Mouse (Mus musculus) midbrain, embryonic 12.5 days (tissue): Measurements from ENCODE around the gene Mef2b. TPM values are rescaled to one million over a fixed set of nuclear protein-coding genes. Genes with fewer than 3 reads are reported as not detected.

ENCODE experiments used
- ATAC-seq: fragments of 200-750 bp; cut with Nextera tagmentation; 2 replicates; pipeline ENCODE4 v1.8.0; 2017; ENCODE audit warnings: low read depth, moderate TSS enrichment, moderate library complexity; ENCODE audit not compliant: low FRiP score
- H3K27ac ChIP-seq: fragments of 300-500 bp; sonication (generic); replicated peaks from 2 replicates; pipeline ENCODE4 v1.5.1; 2016; ENCODE audit warnings: mild to moderate bottlenecking
- H3K27me3 ChIP-seq: fragments of 300-500 bp; sonication (generic); 2 replicates; pipeline ENCODE4 v1.6.1; 2016; ENCODE audit warnings: mild to moderate bottlenecking
- H3K36me3 ChIP-seq: fragments of 300-500 bp; sonication (generic); 2 replicates; pipeline ENCODE4 v1.6.1; 2016
- H3K4me1 ChIP-seq: fragments of 300-500 bp; sonication (generic); 2 replicates; pipeline ENCODE4 v1.6.1; 2016
- H3K4me2 ChIP-seq: fragments of 300-500 bp; sonication (generic); replicated peaks from 2 replicates; pipeline ENCODE4 v1.6.1; 2016; ENCODE audit warnings: mild to moderate bottlenecking, moderate library complexity
- H3K4me3 ChIP-seq: fragments of 300-500 bp; sonication (generic); 2 replicates; pipeline ENCODE4 v1.5.1; 2016; ENCODE audit warnings: mild to moderate bottlenecking
- H3K9ac ChIP-seq: fragments of 300-500 bp; sonication (generic); replicated peaks from 2 replicates; pipeline ENCODE4 v1.6.1; 2016; ENCODE audit warnings: mild to moderate bottlenecking, moderate library complexity
- H3K9me3 ChIP-seq: fragments of 300-500 bp; sonication (generic); 2 replicates; pipeline ENCODE4 v1.6.1; 2016; ENCODE audit warnings: mild to moderate bottlenecking
- WGBS: fragments of 180-500 bp; shearing (Covaris S2); methylation state at CpG from one replicate; pipeline ENCODE4 v1.1.7; 2016; 5-methylcytosine and 5-hydroxymethylcytosine counted together
- polyA plus RNA-seq: library from polyadenylated mRNA; unstranded; fragments of >200 nt; fragmentation: Nextera tagmentation; extraction: Ambion mirVana; gene quantifications from 2 replicates; pipeline ENCODE4 v1.2.1, GENCODE M21; 2016

Gene Mef2b
- polyA plus RNA-seq, 1 experiment from 2014 or later, result 0.19 TPM

GRCm38 (mm10) chr8:70170116-70170515 is 30.6 kb downstream of the Mef2b start:
- H3K36me3 ChIP-seq, result no peaks in the 10 kb centered on the region
- WGBS, result 81% methylated on average over 3 of the region's 3 CpGs
- no peaks in the 10 kb centered on the region for H3K9me3 ChIP-seq
- H3K27me3 ChIP-seq, result peaks cover 28% of the 10 kb centered on the region
- H3K4me2 ChIP-seq, result no peak overlapping the region
- H3K9ac ChIP-seq, result no peak overlapping the region
- ATAC-seq, result no peak
- H3K27ac ChIP-seq, result no peak overlapping the region
- H3K4me3 ChIP-seq, result no peak overlapping the region
- peaks cover 24% of the 10 kb centered on the region for H3K4me1 ChIP-seq

- H3K27me3 ChIP-seq, result peaks cover 21% of the 10 kb centered on the region
- no peak overlapping the region for H3K4me2 ChIP-seq
- H3K9me3 ChIP-seq, result no peaks in the 10 kb centered on the region
- 83% methylated on average over 3 of the region's 3 CpGs for WGBS
- H3K9ac ChIP-seq, result no peak overlapping the region
- no peak for ATAC-seq
- H3K4me3 ChIP-seq, result no peak overlapping the region
- no peak overlapping the region for H3K27ac ChIP-seq
- no peaks in the 10 kb centered on the region for H3K36me3 ChIP-seq
- peaks cover 24% of the 10 kb centered on the region for H3K4me1 ChIP-seq
Observed at GRCm38 (mm10) chr8:70170748-70171147, 31.2 kb downstream of the Mef2b start.

GRCm38 (mm10) chr8:70171240-70171639 is 31.7 kb downstream of the Mef2b start:
- Histone ChIP-seq H3K4me2 (no peak overlapping the region), H3K9me3 (no peaks in the 10 kb centered on the region), H3K36me3 (no peaks in the 10 kb centered on the region), H3K9ac (no peak overlapping the region), H3K4me3 (no peak overlapping the region), H3K27ac (no peak overlapping the region), H3K4me1 (peaks cover 24% of the 10 kb centered on the region), H3K27me3 (peaks cover 17% of the 10 kb centered on the region)
- no peak for ATAC-seq
- WGBS, result 88% methylated on average over 7 of the region's 7 CpGs

GRCm38 (mm10) chr8:70172043-70172681 is 32.7 kb downstream of the Mef2b start, which contains the start of gene Tmem161a:
Tmem161a (plus strand) TSS chr8:70172356.
- peak within 1 kb of the TSS; percentile 78 for H3K9ac ChIP-seq
- H3K4me1 ChIP-seq, result peaks cover 16% of the 10 kb centered on the region
- H3K27ac ChIP-seq, result no peak within 1 kb of the TSS; the same call in 1 of the 2 replicates
- H3K36me3 ChIP-seq, result peaks cover 6% of the 10 kb centered on the region
- WGBS, result 2% methylated on average over 27 of the region's 27 CpGs
- peaks cover 9% of the 10 kb centered on the region; the same call in 1 of the 2 replicates for H3K27me3 ChIP-seq
- H3K4me2 ChIP-seq, result peak within 1 kb of the TSS; percentile 56
- H3K9me3 ChIP-seq, result no peaks in the 10 kb centered on the region
- H3K4me3 ChIP-seq, result peak within 1 kb of the TSS; percentile 70
- ATAC-seq, result peak; percentile 99

- Histone ChIP-seq H3K9ac (0 out of 2 replicates have a peak overlapping the region, but pooled peaks have one; percentile 6), H3K4me2 (peak overlapping the region; percentile 56; the same call in 1 of the 2 replicates)
Observed at GRCm38 (mm10) chr8:70173320-70173719, 33.8 kb downstream of the Mef2b start.

GRCm38 (mm10) chr8:70174079-70174478 is 34.6 kb downstream of the Mef2b start:
- H3K4me2 ChIP-seq, result no peak overlapping the region
- 92% methylated on average over 7 of the region's 7 CpGs for WGBS
- H3K4me3 ChIP-seq, result no peak overlapping the region
- H3K4me1 ChIP-seq, result peaks cover 16% of the 10 kb centered on the region
- no peak for ATAC-seq
- no peak overlapping the region for H3K27ac ChIP-seq
- peaks cover 21% of the 10 kb centered on the region for H3K36me3 ChIP-seq
- H3K9me3 ChIP-seq, result no peaks in the 10 kb centered on the region
- no peaks in the 10 kb centered on the region for H3K27me3 ChIP-seq
- 0 out of 2 replicates have a peak overlapping the region, but pooled peaks have one; percentile 17 for H3K9ac ChIP-seq

More at GRCm38 (mm10) chr8:70173320-70173719, 33.8 kb downstream of the Mef2b start:
- H3K9me3 ChIP-seq, result no peaks in the 10 kb centered on the region
- 0 out of 2 replicates have a peak, but pooled peaks cover 2% of the 10 kb centered on the region for H3K27me3 ChIP-seq
- WGBS, result 87% methylated on average over 5 of the region's 5 CpGs
- H3K36me3 ChIP-seq, result peaks cover 13% of the 10 kb centered on the region
- H3K27ac ChIP-seq, result no peak overlapping the region
- H3K4me3 ChIP-seq, result no peak overlapping the region
- peaks cover 16% of the 10 kb centered on the region for H3K4me1 ChIP-seq
- ATAC-seq, result no peak

GRCm38 (mm10) chr8:70178231-70178630 is 38.7 kb downstream of the Mef2b start:
- Histone ChIP-seq H3K9ac (no peak overlapping the region), H3K4me3 (no peak overlapping the region), H3K36me3 (peaks cover 38% of the 10 kb centered on the region), H3K9me3 (no peaks in the 10 kb centered on the region), H3K4me2 (no peak overlapping the region), H3K27me3 (no peaks in the 10 kb centered on the region), H3K27ac (no peak overlapping the region), H3K4me1 (peaks cover 8% of the 10 kb centered on the region; the same call in 1 of the 2 replicates)
- 92% methylated on average over 2 of the region's 2 CpGs for WGBS
- no peak for ATAC-seq

- Histone ChIP-seq H3K9me3 (no peaks in the 10 kb centered on the region), H3K4me3 (no peak overlapping the region), H3K4me2 (no peak overlapping the region), H3K36me3 (peaks cover 38% of the 10 kb centered on the region), H3K9ac (no peak overlapping the region), H3K27ac (no peak overlapping the region), H3K27me3 (no peaks in the 10 kb centered on the region), H3K4me1 (peaks cover 3% of the 10 kb centered on the region; the same call in 1 of the 2 replicates)
- no peak for ATAC-seq
- WGBS, result 96% methylated on average over 4 of the region's 4 CpGs
Observed at GRCm38 (mm10) chr8:70179082-70179481, 39.6 kb downstream of the Mef2b start.

- H3K9ac ChIP-seq, result no peak overlapping the region
- no peak for ATAC-seq
- WGBS, result 84% methylated on average over 15 of the region's 16 CpGs
Observed at GRCm38 (mm10) chr8:70181212-70181902, 41.8 kb downstream of the Mef2b start.

GRCm38 (mm10) chr8:70181903-70182252 is 42.4 kb downstream of the Mef2b start:
- no peak overlapping the region for H3K4me3 ChIP-seq
- H3K36me3 ChIP-seq, result peaks cover 35% of the 10 kb centered on the region
- no peak overlapping the region for H3K9ac ChIP-seq
- H3K27me3 ChIP-seq, result no peaks in the 10 kb centered on the region
- no peak overlapping the region for H3K27ac ChIP-seq
- no peaks in the 10 kb centered on the region for H3K4me1 ChIP-seq
- ATAC-seq, result no peak
- no peak overlapping the region for H3K4me2 ChIP-seq
- 54% methylated on average over 2 of the region's 2 CpGs for WGBS
- H3K9me3 ChIP-seq, result no peaks in the 10 kb centered on the region

More at GRCm38 (mm10) chr8:70181212-70181902, 41.8 kb downstream of the Mef2b start:
- no peaks in the 10 kb centered on the region for H3K27me3 ChIP-seq
- no peak overlapping the region for H3K27ac ChIP-seq
- no peaks in the 10 kb centered on the region for H3K9me3 ChIP-seq
- H3K4me1 ChIP-seq, result no peaks in the 10 kb centered on the region
- H3K4me2 ChIP-seq, result no peak overlapping the region
- peaks cover 38% of the 10 kb centered on the region for H3K36me3 ChIP-seq
- H3K4me3 ChIP-seq, result no peak overlapping the region

GRCm38 (mm10) chr8:70183194-70183593 is 43.7 kb downstream of the Mef2b start:
- no peaks in the 10 kb centered on the region for H3K27me3 ChIP-seq
- ATAC-seq, result no peak
- H3K9ac ChIP-seq, result no peak overlapping the region
- H3K9me3 ChIP-seq, result no peaks in the 10 kb centered on the region
- H3K27ac ChIP-seq, result no peak overlapping the region
- H3K4me3 ChIP-seq, result no peak overlapping the region
- WGBS, result 84% methylated on average over 4 of the region's 4 CpGs
- H3K4me2 ChIP-seq, result no peak overlapping the region
- peaks cover 26% of the 10 kb centered on the region for H3K36me3 ChIP-seq
- no peaks in the 10 kb centered on the region for H3K4me1 ChIP-seq

GRCm38 (mm10) chr8:70188707-70189106 is 49.2 kb downstream of the Mef2b start:
- Histone ChIP-seq H3K4me2 (no peak overlapping the region), H3K9me3 (no peaks in the 10 kb centered on the region), H3K4me3 (no peak overlapping the region), H3K9ac (no peak overlapping the region), H3K4me1 (0 out of 2 replicates have a peak, but pooled peaks cover 8% of the 10 kb centered on the region), H3K27ac (no peak overlapping the region), H3K27me3 (no peaks in the 10 kb centered on the region; the same call in 1 of the 2 replicates), H3K36me3 (no peaks in the 10 kb centered on the region)
- 78% methylated on average over 7 of the region's 7 CpGs for WGBS
- no peak for ATAC-seq
